Mouse (Mus musculus) effector memory CD4-positive, alpha-beta T cell, adult 5 months (primary cell): ENCODE results near the gene Rhox4c. TPM values are rescaled to one million over a fixed set of nuclear protein-coding genes. Genes with fewer than 3 reads are reported as not detected.

Experiments used
- polyA plus RNA-seq: library from polyadenylated mRNA; unstranded; fragments of 100-300 nt; shearing (Covaris generic); gene quantifications from one replicate; pipeline ENCODE4 v1.2.1, GENCODE M21; 2017

The Rhox4c gene
- not detected for polyA plus RNA-seq

GRCm38 (mm10) chrX:37480037-37480436, at the start of gene Rhox4c:
Gene Rhox4c (plus strand): TSS chrX:37480337.

GRCm38 (mm10) chrX:37432194-37432593, 47.9 kb upstream of the Rhox4c start, which contains the start of gene Rhox4b:
Gene Rhox4b (plus strand): TSS chrX:37432494.

GRCm38 (mm10) chrX:37453380-37453779, 26.8 kb upstream of the Rhox4c start, which contains the start of gene Rhox2c:
Gene Rhox2c (plus strand): TSS chrX:37453680.

GRCm38 (mm10) chrX:37458285-37458684, 21.9 kb upstream of the Rhox4c start, which contains the start of gene Rhox3c:
Gene Rhox3c (plus strand): TSS chrX:37458585.

GRCm38 (mm10) chrX:37514059-37514458, 33.9 kb downstream of the Rhox4c start, which contains the start of gene Rhox4d:
Gene Rhox4d (plus strand): TSS chrX:37514359.

GRCm38 (mm10) chrX:37530152-37530551, 50.0 kb downstream of the Rhox4c start, which contains the start of gene Rhox2e:
Gene Rhox2e (plus strand): TSS chrX:37530452.

Other genes with a start within 250 kb of the Rhox4c start
- gene Rhox2a, start 235.4 kb upstream of the Rhox4c start, polyA plus RNA-seq: not detected
- not detected for gene Rhox3a, start 230.4 kb upstream of the Rhox4c start, polyA plus RNA-seq
- not detected for gene Rhox4a, start 215.0 kb upstream of the Rhox4c start, polyA plus RNA-seq
- not detected for gene Rhox3a2, start 100.3 kb upstream of the Rhox4c start, polyA plus RNA-seq
- not detected for gene Rhox4a2, start 89.5 kb upstream of the Rhox4c start, polyA plus RNA-seq
- not detected for gene Rhox2b, start 68.3 kb upstream of the Rhox4c start, polyA plus RNA-seq
- not detected for gene Rhox4b, start 47.8 kb upstream of the Rhox4c start, polyA plus RNA-seq
- not detected for gene Rhox2c, start 26.7 kb upstream of the Rhox4c start, polyA plus RNA-seq
- gene Rhox3c, start 21.8 kb upstream of the Rhox4c start, polyA plus RNA-seq: not detected
- gene Rhox2d, start 13.1 kb downstream of the Rhox4c start, polyA plus RNA-seq: not detected
- gene Rhox4d, start 34.0 kb downstream of the Rhox4c start, polyA plus RNA-seq: not detected
- not detected for gene Rhox2e, start 50.1 kb downstream of the Rhox4c start, polyA plus RNA-seq
- gene Rhox3e, start 61.7 kb downstream of the Rhox4c start, polyA plus RNA-seq: not detected
- 0.61 TPM for gene Rhox4e, start 77.1 kb downstream of the Rhox4c start, polyA plus RNA-seq
- not detected for gene Rhox2f, start 91.1 kb downstream of the Rhox4c start, polyA plus RNA-seq
- not detected for gene Rhox3f, start 100.7 kb downstream of the Rhox4c start, polyA plus RNA-seq
- gene Rhox4f, start 127.4 kb downstream of the Rhox4c start, polyA plus RNA-seq: 0.22 TPM
- gene Rhox3g, start 148.3 kb downstream of the Rhox4c start, polyA plus RNA-seq: not detected
- not detected for gene Rhox2g, start 163.1 kb downstream of the Rhox4c start, polyA plus RNA-seq
- gene Rhox4g, start 171.0 kb downstream of the Rhox4c start, polyA plus RNA-seq: not detected
- gene Rhox3h, start 188.4 kb downstream of the Rhox4c start, polyA plus RNA-seq: not detected
- not detected for gene Rhox2h, start 192.9 kb downstream of the Rhox4c start, polyA plus RNA-seq